ENCODE assay signal across 11 mouse cellular contexts in genomic region chr7:15961798-15962197, GRCm38 (mm10). TPM values are rescaled to one million over a fixed set of nuclear protein-coding genes. Genes with fewer than 3 reads are reported as not detected.
DNase-seq lines count a peak whose midpoint lies in the region; ATAC-seq and TF ChIP-seq lines count a peak whose summit lies in the region.
"Had no signal": no experiment of that assay in that cellular context is flagged by ENCODE, and none has a peak within 500 bp of the region (broad histone marks: within the 10 kb centered on the region; RNA-seq: fewer than 3 reads in every experiment).

No protein-coding gene starts in this region.

- no peak for TF ChIP-seq CTCF in embryonic fibroblast, embryonic 13.5 days (IDR thresholded peaks at IDR 0.05; ENCODE audit: borderline replicate concordance, insufficient read depth, low read length)

- H3K27me3 ChIP-seq in heart, embryonic 15.5 days, result no peaks in the 10 kb centered on the region
- H3K27me3 ChIP-seq in lung, embryonic 16.5 days (ENCODE audit: control insufficient read depth, insufficient read depth, low read depth, low read length), result no peaks in the 10 kb centered on the region
- H3K27me3 ChIP-seq in stomach, embryonic 15.5 days (replicated peaks), result 0 out of 2 replicates have a peak, but pooled peaks cover 3% of the 10 kb centered on the region
- H3K27me3 ChIP-seq: hindbrain, embryonic 15.5 days had no signal

- 81% methylated on average over 7 of the region's 7 CpGs for WGBS in heart, embryonic 15.5 days
- 71% methylated on average over 7 of the region's 7 CpGs for WGBS in lung, embryonic 16.5 days
- 85% methylated on average over 7 of the region's 7 CpGs for WGBS in stomach, embryonic 15.5 days

- no peak overlapping the region for H3K4me3 ChIP-seq in heart, embryonic 15.5 days
- H3K4me3 ChIP-seq in lung, embryonic 16.5 days (ENCODE audit: low read length), result no peak overlapping the region; the same call in 1 of the 2 replicates
- no peak overlapping the region for H3K4me3 ChIP-seq in embryonic fibroblast, embryonic 13.5 days (ENCODE audit: insufficient read depth, low read length)
- H3K4me3 ChIP-seq in stomach, embryonic 15.5 days (replicated peaks), result no peak overlapping the region
- H3K4me3 ChIP-seq: hindbrain, embryonic 15.5 days had no signal

- TF ChIP-seq POLR2A in embryonic fibroblast, embryonic 13.5 days (IDR thresholded peaks at IDR 0.05; ENCODE audit: low read depth, low read length), result no peak

- peak overlapping the region; percentile 94 for H3K27ac ChIP-seq in heart, embryonic 15.5 days
- H3K27ac ChIP-seq in lung, embryonic 16.5 days (ENCODE audit: low read length), result peak overlapping the region; percentile 93
- H3K27ac ChIP-seq in embryonic fibroblast, embryonic 13.5 days (ENCODE audit: insufficient read depth, low read length), result peak overlapping the region; percentile 74
- H3K27ac ChIP-seq in stomach, embryonic 15.5 days, result peak overlapping the region; percentile 94
- H3K27ac ChIP-seq: hindbrain, embryonic 15.5 days had no signal

- H3K36me3 ChIP-seq in heart, embryonic 15.5 days, result peaks cover 15% of the 10 kb centered on the region
- peaks cover 25% of the 10 kb centered on the region for H3K36me3 ChIP-seq in lung, embryonic 16.5 days (ENCODE audit: control insufficient read depth, insufficient read depth, low read length)
- peaks cover 11% of the 10 kb centered on the region for H3K36me3 ChIP-seq in stomach, embryonic 15.5 days
- H3K36me3 ChIP-seq: hindbrain, embryonic 15.5 days had no signal

- intact Hi-C loops in heart, postnatal 36 days (cut with DNase I), result loop anchor here (1.0 kb wide), 1 partner anchor 27 kb away; no protein-coding TSS in a partner anchor

- no peak for DNase-seq in heart, postnatal 36 days
- no peak for DNase-seq in lung, adult 18-20 months
- DNase-seq: cerebellum, adult 9-10 months; thymus, postnatal 36 days had no signal

- no peak for ATAC-seq in heart, embryonic 15.5 days (replicated peaks; ENCODE audit: insufficient number of reproducible peaks, insufficient read depth, low FRiP score, low read depth)
- ATAC-seq in lung, embryonic 16.5 days (ENCODE audit: low read depth), result no peak
- no peak for ATAC-seq in stomach, embryonic 15.5 days (ENCODE audit: insufficient read depth, low FRiP score, low read depth)
- ATAC-seq in activated CD4-positive, CD25-positive, alpha-beta regulatory T cell, adult 4 months, result no peak

- H3K9me3 ChIP-seq in heart, embryonic 15.5 days (replicated peaks), result no peaks in the 10 kb centered on the region
- no peaks in the 10 kb centered on the region for H3K9me3 ChIP-seq in lung, embryonic 16.5 days (ENCODE audit: control insufficient read depth, low read length)
- H3K9me3 ChIP-seq in stomach, embryonic 15.5 days, result no peaks in the 10 kb centered on the region
- H3K9me3 ChIP-seq: hindbrain, embryonic 15.5 days had no signal

- peaks cover 51% of the 10 kb centered on the region for H3K4me1 ChIP-seq in heart, embryonic 15.5 days (replicated peaks)
- peaks cover 59% of the 10 kb centered on the region for H3K4me1 ChIP-seq in lung, embryonic 16.5 days (replicated peaks; ENCODE audit: control insufficient read depth, insufficient read depth, low read length)
- peaks cover 28% of the 10 kb centered on the region for H3K4me1 ChIP-seq in embryonic fibroblast, embryonic 13.5 days (ENCODE audit: control insufficient read depth, insufficient read depth, low read length)
- peaks cover 32% of the 10 kb centered on the region for H3K4me1 ChIP-seq in stomach, embryonic 15.5 days

- no peak overlapping the region for H3K9ac ChIP-seq in heart, embryonic 15.5 days
- peak overlapping the region; percentile 8 for H3K9ac ChIP-seq in lung, embryonic 16.5 days (ENCODE audit: low read length)
- H3K9ac ChIP-seq in stomach, embryonic 15.5 days, result no peak overlapping the region
- H3K9ac ChIP-seq: hindbrain, embryonic 15.5 days had no signal

- H3K4me2 ChIP-seq in heart, embryonic 15.5 days, result peak overlapping the region; percentile 70
- peak overlapping the region; percentile 59 for H3K4me2 ChIP-seq in lung, embryonic 16.5 days (ENCODE audit: low read depth, low read length)
- H3K4me2 ChIP-seq in stomach, embryonic 15.5 days, result no peak overlapping the region
- H3K4me2 ChIP-seq: hindbrain, embryonic 15.5 days had no signal

RNA-seq across cellular contexts. Expression of gene Ehd2, which starts 5.6 kb away (rescaled TPM):
- polyA plus RNA-seq in heart, embryonic 15.5 days (2015; fragmentation: Nextera tagmentation; extraction: Ambion mirVana), result 62.8 TPM in 2 replicates
- 100 to 1,000 TPM in 1 of 2 experiments, 10 to 100 TPM in 1; 93.1 to 131 TPM for total RNA-seq in heart, postnatal 36 days (2021)
- 95.0 and 109 TPM in 2 replicates for polyA plus RNA-seq in lung, embryonic 16.5 days (2015; fragmentation: Nextera tagmentation; extraction: Ambion mirVana)
- polyA plus RNA-seq in embryonic fibroblast, embryonic 13.5 days (2011; ENCODE audit: insufficient read length, low read depth, missing spikeins), result 136 and 191 TPM in 2 replicates
- polyA plus RNA-seq in stomach, embryonic 15.5 days (2015; fragmentation: Nextera tagmentation; extraction: Ambion mirVana), result 49.0 and 49.6 TPM in 2 replicates
- under 1 TPM; 0.07 to 0.11 TPM for polyA plus RNA-seq in activated CD4-positive, CD25-positive, alpha-beta regulatory T cell, adult 4 months (2017; shearing (Covaris generic))
- total RNA-seq: monocyte, adult 5-6 weeks had no signal

RNA-seq across cellular contexts. Expression of gene Nop53, which starts 15.9 kb away (rescaled TPM):
- 118 and 124 TPM in 2 replicates for polyA plus RNA-seq in heart, embryonic 15.5 days (2015; fragmentation: Nextera tagmentation; extraction: Ambion mirVana)
- 100 to 1,000 TPM; 137 to 141 TPM for total RNA-seq in heart, postnatal 36 days (2021)
- 185 and 189 TPM in 2 replicates for polyA plus RNA-seq in lung, embryonic 16.5 days (2015; fragmentation: Nextera tagmentation; extraction: Ambion mirVana)
- 87.7 and 98.1 TPM in 2 replicates for polyA plus RNA-seq in embryonic fibroblast, embryonic 13.5 days (2011; ENCODE audit: insufficient read length, low read depth, missing spikeins)
- polyA plus RNA-seq in stomach, embryonic 15.5 days (2015; fragmentation: Nextera tagmentation; extraction: Ambion mirVana), result 173 and 183 TPM in 2 replicates
- 100 to 1,000 TPM; 334 to 398 TPM for polyA plus RNA-seq in activated CD4-positive, CD25-positive, alpha-beta regulatory T cell, adult 4 months (2017; shearing (Covaris generic))

RNA-seq across cellular contexts. Expression of gene Selenow, which starts 39.6 kb away (rescaled TPM):
- polyA plus RNA-seq in heart, embryonic 15.5 days (2015; fragmentation: Nextera tagmentation; extraction: Ambion mirVana), result 644 and 688 TPM in 2 replicates
- 100 to 1,000 TPM; 169 to 178 TPM for total RNA-seq in heart, postnatal 36 days (2021)
- 755 and 791 TPM in 2 replicates for polyA plus RNA-seq in lung, embryonic 16.5 days (2015; fragmentation: Nextera tagmentation; extraction: Ambion mirVana)
- 382 and 390 TPM in 2 replicates for polyA plus RNA-seq in embryonic fibroblast, embryonic 13.5 days (2011; ENCODE audit: insufficient read length, low read depth, missing spikeins)
- polyA plus RNA-seq in stomach, embryonic 15.5 days (2015; fragmentation: Nextera tagmentation; extraction: Ambion mirVana), result 686 and 711 TPM in 2 replicates
- 100 to 1,000 TPM; 824 to 866 TPM for polyA plus RNA-seq in activated CD4-positive, CD25-positive, alpha-beta regulatory T cell, adult 4 months (2017; shearing (Covaris generic))

Comparison
In these comparisons a context has a peak if more than half of its experiments do, and no peak if none do; other contexts are left out.
1. RNA of gene Ehd2, which starts 5.6 kb away (polyA plus RNA-seq): 136 to 191 TPM in embryonic fibroblast, embryonic 13.5 days, 95.0 to 109 TPM in lung, embryonic 16.5 days, 62.8 TPM in heart, embryonic 15.5 days and 49.0 to 49.6 TPM in stomach, embryonic 15.5 days; 0.07 to 0.11 TPM in activated CD4-positive, CD25-positive, alpha-beta regulatory T cell, adult 4 months; every median in the first group is over 10 times any median in the second.
2. Peak in every context shown above with its lines, with median percentiles within 50 percentile points of each other: H3K27ac ChIP-seq.